Mouse (Mus musculus): ENCODE data around the gene Abcb6.

The Abcb6 gene

DNA sequence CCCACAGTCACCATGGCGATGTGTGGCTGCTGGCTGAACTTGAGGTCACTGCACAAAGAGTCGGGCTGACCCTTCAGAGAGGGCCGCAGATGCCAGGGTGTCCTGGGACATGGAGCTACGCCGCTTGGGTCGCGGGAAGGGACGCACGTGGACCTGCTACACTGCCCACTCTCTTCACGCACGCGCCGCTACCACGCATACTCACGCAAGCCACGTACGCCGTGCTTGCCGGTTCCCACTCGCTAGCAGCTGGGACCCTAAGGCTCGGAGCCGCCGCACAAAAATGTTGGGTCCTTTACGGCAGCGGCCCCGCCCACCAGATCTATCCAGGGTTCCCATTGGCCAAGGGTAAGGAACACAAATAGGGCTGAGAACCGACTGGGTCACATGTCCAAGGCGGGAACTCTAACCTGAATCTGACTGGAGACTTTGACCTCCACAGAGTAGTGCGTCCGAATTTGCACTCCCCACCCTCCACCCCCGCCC lies at the start of gene Abcb6:
Abcb6 (minus strand) TSS at position 288 of the 486 bp plus-strand sequence.
- DNase-seq (ENCODE audit: low read depth, low spot score) = peak; percentile 97

DNA sequence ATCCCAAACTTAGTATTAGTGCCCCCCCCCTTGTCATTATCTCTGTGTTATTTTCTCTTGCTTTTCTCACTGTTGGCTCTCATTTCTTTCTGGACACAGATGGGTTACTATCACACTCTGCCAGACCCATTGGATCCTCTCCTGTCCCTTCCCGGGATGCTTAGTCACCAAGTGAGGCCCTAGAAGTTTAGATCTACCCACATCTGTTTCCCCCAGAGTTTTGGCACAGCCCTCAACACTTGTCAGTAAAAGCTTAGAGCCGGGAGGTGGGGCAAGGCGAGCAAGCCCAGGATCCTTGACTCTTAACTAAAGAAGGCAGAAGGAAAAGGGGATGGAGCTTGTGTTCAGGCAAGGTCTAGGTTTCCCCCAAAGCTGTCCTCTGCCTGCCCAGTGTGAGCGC lies 49.0 kb upstream of the Abcb6 start:
- DNase-seq (ENCODE audit: low read depth, low spot score) = no peak

DNA sequence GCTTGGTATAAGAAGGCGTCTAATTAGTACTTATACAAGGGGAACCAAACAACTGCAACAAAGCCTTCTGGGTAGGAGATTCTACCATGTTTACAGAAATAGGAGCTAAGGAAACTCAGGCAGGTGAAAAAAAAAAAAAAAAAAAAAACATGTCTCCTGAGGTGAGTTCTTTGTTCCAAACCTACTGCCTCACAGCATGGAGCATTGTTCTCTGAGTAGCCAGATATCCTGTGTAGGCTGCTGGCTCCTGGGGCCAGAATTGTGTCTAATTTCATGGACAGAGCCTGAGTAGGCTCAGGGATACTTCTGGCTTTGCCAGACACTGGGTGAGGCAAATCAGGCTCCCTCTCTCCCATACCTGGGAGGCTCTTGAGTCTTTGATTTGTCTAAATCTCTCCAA lies 47.5 kb upstream of the Abcb6 start:
- DNase-seq (ENCODE audit: low read depth, low spot score) = no peak

GRCm38 (mm10) chr1:75226138-75226537 lies 45.9 kb upstream of the Abcb6 start:
- no peak for DNase-seq (ENCODE audit: low read depth, low spot score)

- DNase-seq (ENCODE audit: low read depth, low spot score) = no peak
Observed at GRCm38 (mm10) chr1:75225473-75225872, 45.3 kb upstream of the Abcb6 start.

- DNase-seq (ENCODE audit: low read depth, low spot score) = no peak
Observed at GRCm38 (mm10) chr1:75223532-75223931, 43.3 kb upstream of the Abcb6 start.

GRCm38 (mm10) chr1:75222926-75223325 lies 42.7 kb upstream of the Abcb6 start:
- DNase-seq (ENCODE audit: low read depth, low spot score) = no peak

DNA sequence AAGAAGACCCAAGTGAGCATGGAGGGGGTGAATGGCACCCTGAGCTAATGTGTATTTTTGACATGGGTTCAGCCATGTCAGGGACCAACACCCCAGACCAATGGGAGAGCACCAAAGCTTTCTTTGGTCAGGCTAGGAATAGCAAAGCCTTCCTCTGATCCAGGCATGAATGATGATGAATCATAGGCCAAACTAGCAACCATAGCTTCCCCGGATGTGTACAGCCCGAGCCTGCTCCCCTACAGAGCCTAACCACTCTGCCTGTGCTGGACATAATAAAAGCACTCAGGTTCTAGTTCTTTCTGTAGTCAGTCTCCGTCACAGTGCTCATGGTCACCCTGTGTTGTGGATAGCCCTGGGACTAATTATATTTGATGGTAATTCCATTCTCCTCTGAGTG lies 41.3 kb upstream of the Abcb6 start:
- DNase-seq (ENCODE audit: low read depth, low spot score) = no peak

GRCm38 (mm10) chr1:75219531-75219930 lies 39.3 kb upstream of the Abcb6 start, which contains the start of gene Tuba4a:
Gene Tuba4a, minus strand, starts transcription at chr1:75219865.
- peak; percentile 53 for DNase-seq (ENCODE audit: low read depth, low spot score)

DNA sequence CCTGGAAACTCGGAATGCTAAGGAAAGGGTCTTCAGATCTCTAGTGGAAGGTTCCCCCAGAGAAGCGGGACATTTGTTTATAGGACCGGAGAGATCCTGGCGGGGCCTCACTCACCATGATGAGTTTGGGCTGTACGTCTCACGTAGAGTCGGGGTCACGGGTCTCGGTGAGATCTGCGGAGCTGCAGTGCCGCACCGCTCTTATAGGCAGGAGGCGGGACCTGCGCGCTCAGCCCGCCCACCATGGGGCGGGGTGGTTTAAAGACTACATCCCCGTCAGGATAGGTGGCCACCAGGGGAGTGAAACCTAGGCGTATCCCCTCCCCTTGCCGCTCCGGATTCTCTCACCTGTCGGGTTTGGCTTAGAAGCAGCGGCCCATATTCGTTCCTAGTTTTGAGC lies 38.9 kb upstream of the Abcb6 start:
- peak; percentile 97 for DNase-seq (ENCODE audit: low read depth, low spot score)

GRCm38 (mm10) chr1:75218227-75219001 lies 38.2 kb upstream of the Abcb6 start:
- peak; percentile 98 for DNase-seq (ENCODE audit: low read depth, low spot score)

DNA sequence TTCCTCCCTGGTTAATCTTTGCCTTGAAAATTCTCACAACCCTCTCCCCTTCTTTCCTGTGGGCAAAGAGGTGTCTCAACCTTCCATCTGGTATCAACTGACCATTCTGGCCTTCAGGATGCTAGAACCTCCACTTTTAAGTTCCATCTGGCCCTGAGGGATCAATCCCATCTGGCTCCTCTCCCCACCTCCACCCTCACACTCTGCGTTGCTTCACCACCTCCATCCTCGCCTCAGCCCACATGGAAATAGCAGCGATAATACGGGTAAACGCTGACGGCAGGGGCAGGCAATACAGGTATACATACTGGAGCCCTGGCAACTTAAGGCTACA lies 37.7 kb upstream of the Abcb6 start:
- peak; percentile 87 for DNase-seq (ENCODE audit: low read depth, low spot score)

DNA sequence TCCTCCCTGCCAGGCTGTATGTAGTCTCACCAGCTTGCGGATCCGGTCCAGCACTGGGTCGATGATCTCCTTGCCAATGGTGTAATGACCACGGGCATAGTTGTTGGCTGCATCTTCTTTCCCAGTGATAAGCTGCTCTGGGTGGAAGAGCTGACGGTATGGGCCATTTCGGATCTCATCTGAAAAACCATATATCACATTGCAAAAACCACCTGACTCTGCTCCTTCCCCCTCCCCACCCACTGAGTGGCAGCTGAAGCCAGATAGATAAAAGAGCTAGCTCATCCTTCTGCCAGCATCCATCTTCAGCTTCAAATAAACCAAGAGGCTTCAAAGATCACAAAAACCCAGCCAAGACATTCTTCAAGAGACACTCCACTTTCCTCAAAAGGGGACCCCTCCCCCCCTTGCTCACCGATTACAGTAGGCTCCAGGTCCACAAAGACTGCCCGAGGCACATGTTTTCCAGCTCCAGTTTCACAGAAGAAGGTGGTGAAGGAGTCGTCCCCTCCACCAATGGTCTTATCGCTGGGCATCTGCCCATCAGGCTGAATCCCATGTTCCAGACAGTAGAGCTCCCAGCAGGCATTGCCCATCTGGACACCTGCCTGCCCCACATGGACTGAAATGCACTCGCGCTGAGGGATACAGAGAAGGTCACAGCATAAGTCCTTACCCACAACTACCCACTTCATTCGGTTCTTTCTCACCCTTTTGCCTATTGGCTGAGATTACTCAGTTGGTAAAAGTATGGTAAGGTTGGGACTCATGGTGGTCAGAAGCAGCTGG lies 36.8 kb upstream of the Abcb6 start:
- DNase-seq (ENCODE audit: low read depth, low spot score) = peak; percentile 64

GRCm38 (mm10) chr1:75215785-75216184 lies 35.6 kb upstream of the Abcb6 start:
- DNase-seq (ENCODE audit: low read depth, low spot score) = no peak

GRCm38 (mm10) chr1:75214886-75215285 lies 34.7 kb upstream of the Abcb6 start:
- DNase-seq (ENCODE audit: low read depth, low spot score) = peak; percentile 24

DNA sequence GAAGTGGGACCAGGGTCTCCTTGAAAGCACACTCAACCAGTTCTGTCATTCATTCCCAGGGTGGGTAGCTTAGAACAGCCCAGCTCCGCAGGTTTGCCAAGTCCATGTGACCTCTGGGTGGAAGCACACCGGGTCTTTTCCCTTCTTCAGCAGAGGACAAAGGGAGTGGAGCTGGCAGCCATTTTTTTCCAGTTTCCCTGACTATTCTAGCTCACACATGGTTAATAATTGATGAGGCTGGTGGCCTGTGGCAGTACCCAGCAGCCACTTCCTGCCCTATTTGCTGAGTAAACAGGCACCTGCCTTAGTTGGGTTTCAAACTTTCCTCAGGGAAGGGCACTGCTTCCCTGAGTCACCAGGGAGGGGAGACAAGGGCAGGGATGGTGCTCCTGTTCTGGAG lies 34.2 kb upstream of the Abcb6 start:
- no peak for DNase-seq (ENCODE audit: low read depth, low spot score)

DNA sequence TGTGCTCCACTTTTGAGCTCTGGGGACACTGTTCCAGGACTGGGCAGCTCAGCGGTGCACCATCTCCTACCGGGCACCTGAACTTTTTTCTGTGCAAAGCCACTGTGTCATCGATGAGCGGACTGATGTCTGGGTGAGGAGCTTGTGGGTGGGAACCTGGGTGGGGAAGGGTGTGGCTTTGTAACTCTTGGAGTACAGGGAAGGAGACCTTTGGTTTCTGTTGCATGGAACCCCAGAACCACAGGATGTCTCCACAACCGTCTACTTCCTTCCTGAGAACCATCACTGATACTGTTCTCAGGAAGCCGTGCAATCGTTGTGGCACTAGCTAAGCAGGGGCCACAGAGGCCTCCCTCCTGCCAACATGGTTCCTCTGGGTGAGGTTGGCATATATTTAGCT lies 32.9 kb upstream of the Abcb6 start:
- DNase-seq (ENCODE audit: low read depth, low spot score) = no peak

GRCm38 (mm10) chr1:75212542-75212941 lies 32.4 kb upstream of the Abcb6 start:
- DNase-seq (ENCODE audit: low read depth, low spot score) = no peak

- DNase-seq (ENCODE audit: low read depth, low spot score) = no peak
Observed at GRCm38 (mm10) chr1:75211141-75211708, 31.0 kb upstream of the Abcb6 start.

DNA sequence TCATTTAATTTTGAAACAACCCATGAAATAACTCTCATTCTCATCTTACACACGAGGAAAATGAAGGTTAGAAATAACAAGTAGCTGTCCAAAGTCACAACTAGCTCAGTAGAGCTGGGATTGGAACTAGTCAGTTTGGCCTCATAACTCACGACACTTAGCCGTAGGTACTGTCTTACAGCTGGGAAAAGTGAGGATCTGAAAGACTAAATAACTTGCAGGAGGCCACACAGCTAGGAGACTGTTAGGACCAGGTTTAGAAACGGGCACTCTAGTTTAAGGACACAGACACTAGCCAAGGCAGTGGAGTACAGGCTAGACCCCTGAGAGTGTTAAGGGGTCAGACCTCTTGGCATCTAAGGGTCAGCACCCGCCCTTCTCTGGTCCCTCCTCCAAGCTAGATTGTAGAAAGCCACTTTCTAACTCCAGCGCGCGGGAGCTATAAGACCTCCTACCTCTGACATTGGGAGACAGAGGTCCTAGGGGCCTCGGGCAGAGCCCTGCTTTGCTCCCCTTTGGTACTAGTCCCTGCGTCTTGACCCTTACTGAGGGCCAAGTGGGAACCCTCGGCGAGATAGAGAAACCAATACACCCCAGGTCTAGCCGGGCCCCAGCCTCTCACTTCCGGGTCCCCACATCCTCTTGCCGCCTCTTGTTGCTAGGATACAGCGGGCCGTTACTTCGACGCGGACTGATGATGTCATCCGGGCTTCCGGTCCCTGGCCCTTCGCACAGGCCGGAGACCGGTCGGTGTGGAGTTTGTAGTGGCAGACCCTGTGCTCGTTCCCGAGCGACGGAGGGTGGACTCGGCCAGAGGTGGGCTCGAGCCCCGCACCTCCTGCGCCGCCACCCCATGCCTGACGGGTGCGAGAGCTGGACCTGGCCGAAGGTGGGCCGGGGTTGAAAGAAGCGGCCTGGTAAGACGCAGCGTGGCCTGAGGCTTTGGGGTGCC lies 30.2 kb upstream of the Abcb6 start, which contains the start of the genes Glb1l and Stk16:
Glb1l (minus strand) TSS at position 678 of the 952 bp plus-strand sequence.
Stk16 (plus strand) TSS at position 703 of the 952 bp plus-strand sequence.
- DNase-seq (ENCODE audit: low read depth, low spot score) = peak; percentile 99
